Mouse (Mus musculus): ENCODE measurements around the gene Ccpg1. TPM values are rescaled to one million over a fixed set of nuclear protein-coding genes. Genes with fewer than 3 reads are reported as not detected.

Gene Ccpg1
- total RNA-seq (2023), result 100 to 1,000 TPM; 115 to 119 TPM

DNA sequence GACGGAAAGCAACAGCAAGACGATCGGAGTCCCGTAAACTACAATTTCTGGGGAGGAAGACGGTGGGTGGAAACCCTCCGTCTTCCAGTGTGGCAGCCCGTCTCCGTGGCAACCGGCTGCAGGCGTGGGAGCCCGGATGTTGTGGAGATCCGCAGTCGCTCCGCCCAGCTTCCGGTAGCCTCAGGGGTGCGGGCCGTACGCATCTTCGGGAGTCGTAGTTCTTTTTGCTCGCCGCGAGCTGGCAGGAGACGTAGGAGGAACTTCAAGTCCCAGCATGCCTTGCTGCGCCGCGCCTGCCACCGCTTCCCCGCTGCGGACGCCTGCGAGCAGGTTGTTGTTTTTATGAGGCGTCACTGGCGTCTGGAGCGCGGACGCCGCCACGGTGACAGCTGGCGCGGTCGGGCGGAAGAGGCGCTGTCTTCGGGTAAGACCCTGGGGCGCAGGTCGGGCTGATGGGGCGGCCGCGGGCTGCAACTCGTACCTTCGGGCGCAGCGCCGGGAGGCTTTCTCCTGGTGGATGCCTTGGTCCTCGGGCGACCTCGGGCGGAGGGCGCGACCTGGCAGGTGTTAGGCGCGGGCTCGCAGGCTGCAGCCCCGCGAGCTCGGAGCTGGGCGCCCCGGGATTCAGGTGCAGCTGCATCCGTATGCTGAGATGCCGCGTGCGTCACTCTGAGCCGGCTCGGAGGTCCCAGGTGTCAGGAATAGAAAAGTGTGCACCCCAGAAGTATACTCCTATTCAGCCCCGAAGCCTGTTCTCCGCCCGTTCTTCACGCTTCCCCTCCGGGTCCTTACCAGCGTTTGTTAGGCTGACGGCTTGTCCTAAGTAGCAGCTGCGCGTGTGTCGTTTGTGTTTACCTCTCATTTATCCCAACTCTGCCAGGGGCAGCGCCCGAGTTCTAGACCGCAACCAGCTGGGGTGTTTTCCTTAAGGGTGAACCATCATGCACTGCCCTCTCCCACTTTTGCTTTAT, at the start of gene Ccpg1, which contains the start of gene Ccpg1os:
TSS of gene Ccpg1 (plus strand) at position 180 of the 971 bp plus-strand sequence.
TSS of gene Ccpg1os (minus strand) at position 133 of the 971 bp plus-strand sequence.

DNA sequence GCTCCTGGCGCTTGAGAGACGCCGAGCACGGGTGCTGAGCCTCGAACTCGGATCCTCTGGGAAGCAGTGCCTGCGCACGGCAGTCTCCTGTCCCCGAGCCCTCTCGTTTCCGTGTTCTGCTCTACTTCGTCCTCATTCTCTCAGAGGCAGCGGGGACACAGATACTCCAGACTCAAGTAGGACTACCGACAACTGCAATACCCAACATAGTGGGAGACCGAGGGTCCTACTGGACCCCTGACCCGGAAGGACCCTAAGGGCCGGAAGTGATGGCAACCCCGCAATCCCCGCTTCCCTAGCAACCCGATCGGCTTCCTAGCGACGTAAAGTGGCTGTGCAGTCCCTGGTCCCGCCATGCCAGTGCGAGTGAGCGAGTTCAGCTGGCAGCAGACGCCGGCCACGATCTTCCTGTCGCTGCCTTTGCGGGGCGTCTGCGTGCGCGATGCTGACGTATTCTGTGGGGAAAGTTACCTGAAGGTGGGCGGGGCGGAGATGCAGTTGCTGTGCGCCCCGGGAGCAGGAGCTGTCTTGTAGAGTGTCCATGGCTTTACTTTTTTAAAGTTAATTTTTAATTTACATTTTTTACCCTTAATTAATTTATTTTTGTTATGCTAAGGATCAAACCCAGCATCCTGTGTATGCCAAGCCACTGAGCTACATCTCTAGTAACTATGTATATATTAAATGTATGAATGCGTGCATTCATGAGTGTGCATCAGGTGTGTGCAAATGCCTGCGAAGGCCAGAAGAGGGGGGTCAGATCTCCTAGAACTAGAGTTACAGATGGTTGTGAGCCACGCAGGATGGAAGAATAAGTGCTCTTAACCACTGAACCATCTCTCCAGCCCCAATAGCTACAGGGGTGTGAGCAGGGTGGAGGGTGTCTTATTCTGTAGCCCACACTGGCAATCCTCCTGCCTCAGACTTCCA, 26.4 kb upstream of the Ccpg1 start, which contains the start of the genes Dyx1c1 and Gm44503:
TSS of gene Dyx1c1 (plus strand) at position 265 of the 930 bp plus-strand sequence.
TSS of gene Gm44503 (plus strand) at position 332 of the 930 bp plus-strand sequence.

DNA sequence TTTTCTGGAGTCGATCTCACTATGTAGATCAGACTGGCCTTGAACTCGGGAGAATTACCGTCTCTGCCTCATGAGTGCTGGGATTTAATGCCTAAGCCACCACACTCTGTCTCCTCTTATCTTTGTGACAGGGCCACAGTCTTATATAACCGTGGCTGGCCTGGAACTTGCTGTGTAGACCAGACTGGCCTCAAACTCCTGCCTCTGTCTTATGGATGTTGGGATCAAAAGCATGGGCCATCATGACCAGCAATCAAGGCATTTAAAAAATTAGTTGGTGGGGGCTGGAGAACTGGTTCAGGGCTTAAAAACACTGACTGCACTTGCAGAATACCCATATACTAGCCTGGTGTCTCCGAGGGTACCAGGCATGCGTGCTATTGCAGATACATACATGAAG, 54.9 kb downstream of the Ccpg1 start, which contains the start of gene Pigb:
TSS of gene Pigb (minus strand) at position 299 of the 400 bp plus-strand sequence.

DNA sequence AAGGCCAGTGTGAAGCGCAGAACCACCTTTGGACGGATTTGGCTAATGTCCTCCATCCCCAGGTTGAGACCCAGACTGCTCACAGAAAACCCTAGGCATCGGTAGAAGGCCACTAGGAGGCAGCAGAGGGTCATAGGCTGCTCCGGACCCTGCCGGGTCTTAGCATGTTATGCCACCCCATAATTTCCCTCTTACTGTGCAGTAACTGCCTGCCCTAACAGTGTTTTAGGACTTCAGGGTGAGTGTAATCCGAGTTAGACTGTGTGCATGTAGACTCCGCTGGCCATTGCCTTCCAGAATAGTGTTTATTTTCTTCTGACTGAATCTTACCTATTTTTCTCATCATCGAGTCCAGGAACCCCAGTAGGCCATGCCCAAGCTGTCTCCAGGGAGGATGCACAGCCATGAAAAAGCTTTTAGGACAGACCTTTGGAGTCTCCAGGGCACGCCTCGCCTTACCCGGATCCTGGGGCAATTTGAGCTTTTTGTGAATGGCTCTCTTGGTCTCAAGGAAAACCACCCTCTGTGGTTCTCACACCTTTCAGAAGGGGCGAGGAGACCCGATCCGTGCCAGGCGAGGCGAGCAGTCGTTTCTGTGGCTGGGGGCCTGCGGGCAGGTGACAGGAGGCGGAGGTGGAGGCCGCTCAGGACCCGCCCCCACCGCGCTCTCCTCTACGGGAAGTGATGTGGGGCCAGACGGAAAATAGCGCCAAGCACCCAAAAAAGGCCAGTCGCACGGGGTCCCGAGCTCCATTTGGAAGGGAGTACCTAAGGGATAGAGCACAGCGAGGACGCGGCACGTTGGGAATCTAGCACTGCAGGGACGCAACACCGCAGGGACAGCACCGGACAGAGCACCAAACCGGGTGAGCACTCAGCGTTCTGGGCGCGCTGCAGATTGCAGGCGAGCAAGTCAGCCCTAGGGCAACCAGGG, 59.2 kb downstream of the Ccpg1 start, which contains the start of gene Rab27a:
TSS of gene Rab27a (plus strand) at position 709 of the 934 bp plus-strand sequence.

Other genes starting within 250 kb of the Ccpg1 start
- not detected for gene Prtg, start 178.6 kb upstream of the Ccpg1 start, total RNA-seq (2023)
- gene Pygo1, start 59.8 kb upstream of the Ccpg1 start, total RNA-seq (2023), result not detected
- gene Dyx1c1, start 26.6 kb upstream of the Ccpg1 start, total RNA-seq (2023), result not detected
- gene Gm44503, start 26.6 kb upstream of the Ccpg1 start, total RNA-seq (2023), result under 1 TPM; 0.12 to 0.37 TPM
- gene Ccpg1os, start within 50 bp of the Ccpg1 start, total RNA-seq (2023), result 1 to 10 TPM; 2.0 to 2.7 TPM
- gene Pigb, start 54.9 kb downstream of the Ccpg1 start, total RNA-seq (2023), result 10 to 100 TPM; 10.2 to 10.4 TPM
- gene Rab27a, start 59.4 kb downstream of the Ccpg1 start, total RNA-seq (2023), result 10 to 100 TPM; 42.2 to 46.5 TPM
- gene Khdc3, start 116.4 kb downstream of the Ccpg1 start, total RNA-seq (2023), result 1 to 10 TPM; 2.9 to 3.9 TPM
- gene Gm20509, start 117.0 kb downstream of the Ccpg1 start, total RNA-seq (2023), result not detected
- 10 to 100 TPM; 50.2 to 51.4 TPM for gene Rsl24d1, start 128.0 kb downstream of the Ccpg1 start, total RNA-seq (2023)

All from monocyte, adult 59 days (primary cell).